Mouse (Mus musculus) kidney, adult 18-20 months (tissue): Measurements from ENCODE around the gene Gm17374.
"Not testable (repeated sequence)": the region's sequence is repeated elsewhere in the genome, so short reads cannot be mapped to it uniquely, and the experiment has no call there.

Experiments
- DNase-seq: peaks from one replicate; pipeline ENCODE4 v3.0.0; 2021

Gene Gm17374

DNA sequence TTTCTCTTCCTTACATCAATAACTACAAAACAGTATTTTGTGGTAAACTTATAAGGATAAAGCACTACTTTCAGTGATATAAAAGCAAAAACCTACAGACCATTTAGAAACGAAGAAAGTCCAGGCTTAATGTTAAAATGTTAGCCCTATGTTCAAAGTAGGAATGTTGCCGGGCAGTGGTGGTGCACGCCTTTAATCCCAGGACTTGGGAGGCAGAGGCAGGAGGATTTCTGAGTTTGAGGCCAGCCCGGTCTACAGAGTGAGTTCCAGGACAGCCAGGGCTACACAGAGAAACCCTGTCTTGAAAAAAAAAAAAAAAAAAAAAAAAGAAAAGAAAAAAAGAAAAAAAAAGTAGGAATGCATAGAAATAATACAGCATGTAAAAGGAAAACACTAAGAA, at the start of gene Gm17374:
TSS of gene Gm17374 (plus strand) at position 301 of the 400 bp plus-strand sequence.
- not testable (repeated sequence) for DNase-seq

DNA sequence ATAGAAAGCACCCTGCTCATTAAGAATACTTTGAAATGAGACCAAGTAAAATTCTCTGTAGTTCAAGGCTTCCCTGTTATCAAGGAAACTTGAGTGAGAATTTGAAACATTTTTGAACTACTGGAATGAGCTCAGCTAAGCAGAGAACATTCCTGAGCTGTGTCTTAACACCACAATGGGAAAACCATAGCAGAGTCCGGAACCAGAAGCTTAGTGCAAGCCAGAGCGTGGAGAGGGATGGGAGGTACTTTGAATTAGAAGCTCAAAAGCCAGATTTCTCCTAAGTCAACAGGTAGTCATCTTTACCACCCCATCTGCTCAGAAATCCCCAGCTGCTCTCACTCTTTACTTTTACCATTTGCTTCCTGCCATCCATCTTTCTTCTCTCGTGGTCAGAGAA, 46.9 kb upstream of the Gm17374 start:
- no peak for DNase-seq

DNA sequence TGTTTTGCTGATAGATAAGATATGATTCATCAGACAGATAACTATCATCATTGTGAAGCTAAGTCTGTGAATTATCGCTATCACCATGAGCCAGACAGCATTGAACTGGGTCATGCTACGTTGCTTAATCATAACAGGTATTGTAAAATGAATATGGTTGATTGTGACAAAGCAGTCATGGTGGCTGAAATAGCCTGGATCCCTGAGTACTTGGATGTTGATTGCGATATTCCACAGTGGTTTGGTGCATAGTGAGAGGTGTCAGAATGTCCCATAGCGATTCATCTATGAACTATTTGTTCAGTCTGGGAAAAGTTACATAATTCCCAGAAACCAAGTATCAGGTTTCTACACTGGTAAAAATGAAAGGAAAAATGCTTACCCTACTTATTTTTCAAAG, 44.2 kb upstream of the Gm17374 start:
- no peak for DNase-seq

DNA sequence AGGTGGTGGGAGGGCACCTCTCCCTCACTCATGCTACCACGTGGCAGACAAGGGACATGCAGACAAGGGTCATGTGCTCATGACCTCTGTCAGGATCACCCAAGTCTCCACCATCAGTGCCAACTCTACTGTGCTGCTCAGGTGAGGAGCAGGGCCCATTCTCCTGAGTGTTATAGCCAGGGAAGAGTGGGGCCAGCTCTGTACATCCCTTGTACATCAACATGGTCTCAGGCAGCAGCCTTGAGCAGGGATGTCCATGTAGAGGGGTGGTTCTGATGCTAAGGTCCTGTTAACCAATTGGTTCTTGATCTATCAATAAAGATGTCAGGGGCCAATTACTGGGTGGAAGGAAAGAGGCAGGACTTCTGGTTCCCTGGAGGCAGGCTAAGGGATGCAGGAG, 42.9 kb upstream of the Gm17374 start:
- no peak for DNase-seq

DNA sequence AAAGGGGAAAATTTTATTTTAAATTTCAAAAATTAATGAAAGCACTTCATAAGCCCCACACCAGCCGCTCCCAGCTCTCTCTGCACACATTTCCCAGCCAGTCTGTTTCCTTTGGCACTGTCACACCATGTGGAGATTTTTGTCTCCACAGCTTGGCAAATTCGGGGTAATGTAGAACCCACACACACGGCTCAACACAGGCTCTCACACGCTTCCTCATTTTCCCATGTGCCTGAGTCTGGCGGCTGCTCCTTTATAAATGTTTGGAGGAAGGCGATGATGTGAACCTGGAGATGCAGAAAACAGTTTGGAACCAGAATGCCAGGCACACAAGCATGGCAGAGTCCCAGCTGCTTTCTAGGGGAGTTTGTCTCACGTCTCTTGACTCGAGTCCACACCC, 38.0 kb upstream of the Gm17374 start:
- DNase-seq = no peak

DNA sequence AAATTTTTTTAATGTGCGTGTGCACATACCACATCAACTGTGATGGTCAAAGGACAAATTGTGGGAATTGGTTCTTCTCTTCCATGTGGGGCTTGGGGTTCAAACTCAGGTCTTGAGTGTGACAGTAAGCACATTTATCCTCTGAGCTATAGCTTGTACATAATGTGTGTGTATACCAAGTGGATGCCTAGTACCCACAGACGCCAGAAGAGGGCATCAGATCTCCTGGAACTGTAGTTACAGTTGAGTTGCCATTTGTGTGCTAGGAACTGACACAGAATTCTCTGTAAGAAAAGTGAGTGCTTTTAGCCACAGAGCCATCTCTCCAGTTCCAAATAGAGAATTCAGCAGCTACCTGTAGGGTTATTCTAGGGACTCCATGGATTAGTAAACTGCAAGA, 26.3 kb upstream of the Gm17374 start:
- DNase-seq = no peak

DNA sequence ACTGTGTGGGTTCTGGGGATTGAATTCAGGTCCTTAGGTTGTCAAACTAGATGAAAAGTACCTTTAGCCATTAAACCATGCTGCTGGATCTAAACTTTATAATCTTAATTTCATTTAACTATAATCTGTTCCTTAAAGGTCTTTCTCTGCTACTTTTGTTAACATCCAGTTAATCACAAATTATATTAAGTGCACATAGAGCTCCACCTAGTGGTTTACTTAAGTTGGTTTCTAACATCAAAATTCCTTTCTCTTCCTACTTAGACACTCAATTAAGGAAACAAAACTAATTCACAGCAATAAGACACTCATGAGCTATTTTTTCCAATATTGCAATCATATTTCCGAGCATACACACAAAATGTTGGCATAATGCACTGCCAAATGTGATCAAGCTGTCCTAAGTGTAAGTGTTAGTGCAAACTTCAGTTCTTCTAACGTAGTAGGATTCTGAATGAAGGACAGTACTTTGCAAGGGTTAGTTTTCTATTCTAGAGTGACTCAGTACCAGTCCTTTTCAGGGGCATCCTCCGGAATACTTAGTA, 7.4 kb downstream of the Gm17374 start:
- no peak for DNase-seq

DNA sequence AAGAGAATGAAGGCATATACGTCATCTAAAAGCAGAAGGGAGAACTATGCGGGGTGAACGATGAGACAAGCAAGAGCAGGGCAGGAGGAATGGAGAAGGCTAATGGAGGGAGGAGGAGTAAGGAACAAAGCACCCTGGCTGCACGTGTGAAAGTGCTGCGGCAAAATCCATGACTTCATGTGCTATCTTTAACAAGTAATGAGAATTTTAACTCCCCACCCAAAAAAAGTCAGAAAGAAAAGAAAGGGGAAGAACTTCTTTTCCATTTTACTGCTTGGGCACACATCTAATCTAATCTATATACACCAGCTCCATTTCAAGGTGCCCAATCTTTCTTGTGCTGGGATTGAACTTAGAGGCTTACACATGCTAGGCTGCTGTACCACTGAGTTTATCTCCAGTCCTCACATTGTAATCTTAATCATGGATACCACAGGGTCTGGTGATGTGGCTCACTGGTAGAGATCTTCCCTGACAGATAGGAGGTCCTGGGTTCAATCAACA, 11.6 kb downstream of the Gm17374 start:
- no peak for DNase-seq

DNA sequence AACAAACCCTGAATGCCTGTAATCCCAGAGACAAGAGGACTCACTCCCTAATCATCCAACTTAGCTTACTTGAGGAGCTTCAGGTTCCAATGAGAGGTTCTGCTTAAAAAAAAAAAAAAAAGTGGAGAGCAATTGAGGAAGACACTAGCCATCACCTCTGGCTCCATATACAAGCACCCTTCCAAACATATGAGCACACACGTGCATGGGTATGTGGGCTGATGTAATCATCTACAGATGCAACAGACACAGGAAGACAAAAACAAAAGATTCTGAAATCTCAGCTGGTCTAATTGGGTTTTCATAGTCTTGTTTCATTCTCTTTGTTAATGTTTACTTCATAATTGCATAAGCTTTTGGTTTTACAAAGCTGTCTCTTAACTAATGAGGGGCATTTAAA, 17.2 kb downstream of the Gm17374 start:
- DNase-seq = no peak

DNA sequence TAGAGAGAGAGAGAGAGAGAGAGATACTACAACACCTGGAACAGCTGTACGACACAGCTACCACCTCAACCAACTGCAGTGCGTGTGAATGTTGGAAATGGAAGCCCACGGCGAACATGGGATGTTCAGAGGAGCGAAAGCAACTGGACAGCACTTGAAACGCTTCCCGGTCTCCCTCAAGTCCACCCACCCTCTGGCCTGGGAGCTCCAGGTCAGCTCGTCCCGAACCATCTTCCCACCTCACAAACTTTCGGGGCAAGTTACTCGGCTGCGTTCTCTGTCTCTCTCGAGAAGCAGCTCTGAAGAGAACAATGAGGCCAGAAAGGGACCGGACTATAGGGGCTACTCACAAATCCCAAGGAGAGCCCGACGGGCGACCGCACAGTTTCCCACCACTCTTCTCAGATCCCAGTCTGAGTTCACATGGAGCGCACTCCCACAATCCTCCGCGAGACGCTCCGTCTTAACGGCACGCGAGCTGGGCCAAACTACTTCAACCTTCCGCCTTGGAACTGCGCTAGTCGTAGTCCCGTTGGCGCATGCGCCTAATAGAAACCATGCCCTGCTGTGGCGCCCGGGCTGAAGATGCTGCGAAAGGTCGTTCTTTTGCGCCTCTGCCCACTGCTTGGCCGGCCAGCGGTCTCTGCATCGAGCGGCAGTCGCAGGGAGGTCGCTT, 18.4 kb downstream of the Gm17374 start, which contains the start of the genes Esf1 and Ndufaf5:
TSS of gene Esf1 (minus strand) at position 438 of the 676 bp plus-strand sequence.
TSS of gene Ndufaf5 (plus strand) at position 523 of the 676 bp plus-strand sequence.
- peak; percentile 99 for DNase-seq

DNA sequence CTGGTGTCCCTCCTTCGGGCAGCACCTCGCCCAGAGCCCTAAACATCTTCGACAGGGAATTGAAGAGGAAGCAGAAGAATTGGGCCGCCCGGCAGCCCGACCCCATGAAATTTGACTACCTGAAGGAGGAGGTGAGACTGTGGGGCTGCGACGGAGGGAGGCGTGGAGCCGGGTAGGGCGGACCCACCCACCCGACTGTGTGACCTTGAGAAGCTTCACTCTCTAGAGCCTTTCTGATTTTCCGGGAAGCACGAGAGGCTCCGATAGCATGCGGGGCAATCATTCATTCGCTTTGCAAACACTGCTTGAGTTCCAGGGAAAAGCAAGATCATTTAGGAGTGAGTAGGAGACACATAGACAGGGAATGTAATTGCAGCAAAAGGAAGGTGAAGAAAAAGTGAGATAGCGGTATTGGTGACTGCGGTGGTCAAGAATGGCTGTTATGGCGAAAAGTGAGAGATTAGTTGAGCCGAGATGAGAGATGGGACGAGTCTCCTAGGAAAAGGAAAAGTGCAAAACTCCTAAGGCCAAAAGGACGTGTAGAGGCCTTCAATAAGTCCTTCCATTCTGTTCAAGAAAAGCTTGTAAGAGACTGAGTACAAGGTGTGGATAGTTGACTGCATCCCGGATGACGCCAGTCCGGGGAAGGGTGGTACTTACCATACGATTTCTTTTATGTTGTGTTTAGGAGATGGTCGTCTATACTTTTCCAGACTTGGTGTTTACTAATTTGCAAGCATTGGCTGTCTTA, 19.1 kb downstream of the Gm17374 start:
- no peak for DNase-seq

DNA sequence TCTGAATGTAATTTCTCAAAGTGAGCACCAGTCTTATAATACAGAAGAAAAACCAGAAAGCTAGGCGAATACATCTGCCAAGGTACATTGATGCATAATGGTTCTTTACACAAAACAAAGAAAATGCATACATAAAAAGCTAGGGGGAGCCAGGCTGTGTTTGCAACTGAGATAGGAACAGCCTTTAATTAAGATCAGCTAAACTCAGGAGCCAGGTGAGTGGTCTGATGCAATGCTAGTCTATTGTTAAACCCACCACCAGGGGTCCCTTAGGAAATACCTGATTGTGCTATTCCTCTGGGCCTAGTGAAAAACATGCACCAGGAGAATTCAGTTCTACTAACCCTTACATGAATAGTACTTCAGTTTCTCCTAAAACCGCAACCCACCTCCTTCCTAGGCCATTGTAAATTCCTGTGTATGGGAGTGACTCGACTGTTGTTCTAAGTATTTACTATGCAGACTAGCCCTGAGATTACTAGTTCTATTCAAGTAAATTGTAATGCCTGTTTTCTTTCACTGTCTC, 33.9 kb downstream of the Gm17374 start:
- DNase-seq = not testable (repeated sequence)

DNA sequence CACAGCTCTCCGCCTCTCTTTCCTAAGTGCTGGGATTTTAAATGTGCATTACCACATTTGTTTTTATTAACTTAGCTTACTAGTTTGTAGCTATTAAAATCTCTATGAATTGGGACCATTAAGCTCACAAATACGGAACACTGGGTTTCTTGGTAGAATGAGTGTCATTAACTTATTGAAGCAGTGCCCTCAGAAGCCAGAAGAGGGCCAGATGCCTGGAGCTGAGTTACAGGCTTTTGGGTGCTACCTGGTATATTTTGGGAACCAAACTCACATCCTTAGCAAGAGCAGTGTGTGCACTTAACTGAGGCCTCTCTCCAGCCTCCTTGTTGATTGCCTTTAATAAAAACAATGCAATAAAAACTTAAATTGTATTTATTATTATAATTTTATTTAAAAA, 48.9 kb downstream of the Gm17374 start:
- DNase-seq = no peak

DNA sequence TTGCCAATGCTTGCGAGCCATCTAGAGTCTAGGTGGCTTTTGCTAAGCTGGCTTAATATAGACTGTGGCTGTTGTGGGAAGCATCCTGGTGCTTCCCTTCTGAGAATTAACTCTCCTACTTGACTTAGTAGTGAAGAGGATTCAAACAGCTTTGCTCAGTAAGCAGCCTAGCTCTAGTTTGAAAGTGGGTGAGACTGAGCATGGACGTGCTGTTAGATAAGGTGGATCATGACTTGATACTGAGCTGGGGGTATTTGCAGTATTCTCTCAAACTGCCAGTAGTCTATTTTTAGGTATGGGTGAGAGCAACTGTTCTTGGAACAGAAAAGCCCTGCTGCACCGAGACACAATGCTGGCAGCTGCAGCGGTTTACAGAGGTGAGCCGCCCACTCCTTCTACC, 50.7 kb downstream of the Gm17374 start:
- DNase-seq = no peak
